Mouse (Mus musculus) kidney, adult 2 months (tissue): Measurements from ENCODE around the gene Ube2r2.

Source experiments
- CTCF ChIP-seq: fragments of 200-500 bp; conservative IDR thresholded peaks from 2 replicates; pipeline ENCODE4 v1.5.1; 2011; ENCODE audit warnings: low read depth, mild to moderate bottlenecking, control low read depth, low read length, moderate library complexity, mixed read lengths; ENCODE audit not compliant: insufficient read depth, insufficient read length
- POLR2A ChIP-seq: fragments of 200-500 bp; IDR thresholded peaks from one replicate; pipeline ENCODE4 v1.6.1; 2011; ENCODE audit warnings: low read depth, low read length, control low read depth

DNA sequence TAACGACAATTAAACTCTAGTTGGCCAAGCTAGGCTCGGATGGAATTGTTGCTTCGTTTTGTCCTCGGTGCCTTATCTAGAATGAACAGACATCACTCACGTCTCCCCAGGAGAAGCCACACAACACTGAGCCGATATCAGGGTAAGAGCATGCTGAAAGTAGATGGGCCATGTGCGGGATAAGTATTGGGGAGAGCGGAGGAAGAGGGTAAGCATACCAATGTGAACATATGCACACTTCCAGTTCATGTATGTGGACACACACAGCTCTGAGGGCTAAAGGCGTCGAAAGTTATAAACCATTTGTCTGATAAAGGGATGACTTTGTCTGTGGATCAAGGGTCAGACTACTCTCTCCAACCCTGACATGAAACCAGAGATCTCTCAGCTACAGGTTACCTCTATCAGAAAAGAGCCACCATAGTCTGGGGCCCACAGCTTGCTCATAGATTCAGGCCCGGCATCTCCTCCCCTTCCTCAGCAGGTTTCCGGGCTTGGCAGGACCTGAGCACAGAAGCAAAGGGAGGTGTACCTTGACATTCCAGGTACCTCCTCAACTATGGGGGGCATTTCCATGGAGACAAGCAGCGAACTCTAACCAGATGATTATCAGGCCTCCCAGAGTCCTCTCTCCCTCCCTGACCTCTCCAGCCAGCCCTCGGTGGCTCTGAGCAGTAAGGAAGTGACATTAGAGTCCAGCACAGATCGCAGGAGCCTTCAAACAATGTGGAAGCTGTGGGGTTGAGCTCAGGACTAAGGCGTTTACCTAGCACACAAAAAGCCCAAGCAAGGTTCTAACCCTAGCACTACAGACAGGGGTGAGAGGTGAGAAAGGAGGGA, 47.9 kb upstream of the Ube2r2 start:
- TF ChIP-seq CTCF (no peak), POLR2A (no peak)
